Mouse (Mus musculus) retina, postnatal 1 day (tissue): ENCODE measurements around the gene Pik3c2g.

Experiments used
- DNase-seq: peaks from one replicate; pipeline ENCODE4 v3.0.0-alpha.2; 2012

The Pik3c2g gene

GRCm38 (mm10) chr6:139586892-139587291, at the start of gene Pik3c2g:
TSS of gene Pik3c2g (plus strand) at chr6:139587221.
- no peak for DNase-seq

- peak; percentile 7 for DNase-seq
These were observed 48.6 kb upstream of the Pik3c2g start for GRCm38 (mm10) chr6:139538469-139538868.

- DNase-seq, result no peak
These were observed 31.4 kb upstream of the Pik3c2g start for GRCm38 (mm10) chr6:139555537-139556179.

GRCm38 (mm10) chr6:139569211-139569610, 17.8 kb upstream of the Pik3c2g start:
- peak; percentile 77 for DNase-seq

GRCm38 (mm10) chr6:139575854-139576253, 11.2 kb upstream of the Pik3c2g start:
- DNase-seq, result no peak

GRCm38 (mm10) chr6:139576261-139577014, 10.6 kb upstream of the Pik3c2g start:
- DNase-seq, result peak; percentile 35

- peak; percentile 66 for DNase-seq
These were observed 9.8 kb upstream of the Pik3c2g start for GRCm38 (mm10) chr6:139577026-139577861.

GRCm38 (mm10) chr6:139587478-139587877, 457 bp downstream of the Pik3c2g start:
- peak; percentile 31 for DNase-seq

GRCm38 (mm10) chr6:139588409-139588808, 1.4 kb downstream of the Pik3c2g start:
- peak; percentile 65 for DNase-seq

- peak; percentile 92 for DNase-seq
These were observed 2.3 kb downstream of the Pik3c2g start for GRCm38 (mm10) chr6:139589291-139589690.

GRCm38 (mm10) chr6:139589854-139590253, 2.8 kb downstream of the Pik3c2g start:
- no peak for DNase-seq

GRCm38 (mm10) chr6:139592081-139592480, 5.1 kb downstream of the Pik3c2g start:
- DNase-seq, result no peak

- no peak for DNase-seq
These were observed 9.4 kb downstream of the Pik3c2g start for GRCm38 (mm10) chr6:139596433-139596832.

- no peak for DNase-seq
These were observed 12.2 kb downstream of the Pik3c2g start for GRCm38 (mm10) chr6:139599216-139599615.

- no peak for DNase-seq
These were observed 31.8 kb downstream of the Pik3c2g start for GRCm38 (mm10) chr6:139618774-139619173.

GRCm38 (mm10) chr6:139624756-139625155, 37.7 kb downstream of the Pik3c2g start:
- DNase-seq, result no peak

- no peak for DNase-seq
These were observed 47.5 kb downstream of the Pik3c2g start for GRCm38 (mm10) chr6:139634561-139634960.

GRCm38 (mm10) chr6:139655399-139655798, 68.4 kb downstream of the Pik3c2g start:
- DNase-seq, result peak; percentile 53

- peak; percentile 66 for DNase-seq
These were observed 75.4 kb downstream of the Pik3c2g start for GRCm38 (mm10) chr6:139662462-139662861.

- DNase-seq, result peak; percentile 89
These were observed 131.5 kb downstream of the Pik3c2g start for GRCm38 (mm10) chr6:139718416-139718984.

- peak; percentile 64 for DNase-seq
These were observed 132.7 kb downstream of the Pik3c2g start for GRCm38 (mm10) chr6:139719639-139720221.
